Mouse (Mus musculus): Measurements from ENCODE around the gene Akip1. TPM values are rescaled to one million over a fixed set of nuclear protein-coding genes. Genes with fewer than 3 reads are reported as not detected.

The Akip1 gene
- polyA plus RNA-seq, 1 experiment: 30.8 TPM

Other genes with a start within 250 kb of the Akip1 start
- 0.13 and 0.15 TPM in 2 replicates for gene Trim66, start 195.6 kb upstream of the Akip1 start, polyA plus RNA-seq (2012; rRNA removed)
- 735 and 823 TPM in 2 replicates for gene Rpl27a, start 184.5 kb upstream of the Akip1 start, polyA plus RNA-seq (2012; rRNA removed)
- 40.5 and 42.3 TPM in 2 replicates for gene St5, start 85 bp upstream of the Akip1 start, polyA plus RNA-seq (2012; rRNA removed)
- gene BC051019, start 20.2 kb downstream of the Akip1 start, polyA plus RNA-seq (2012; rRNA removed): 14.3 and 18.2 TPM in 2 replicates
- gene Ascl3, start 28.0 kb downstream of the Akip1 start, polyA plus RNA-seq (2012; rRNA removed): 0.15 and 0.17 TPM in 2 replicates
- gene Tmem9b, start 49.2 kb downstream of the Akip1 start, polyA plus RNA-seq (2012; rRNA removed): 44.5 and 52.9 TPM in 2 replicates
- gene Nrip3, start 78.3 kb downstream of the Akip1 start, polyA plus RNA-seq (2012; rRNA removed): 0.18 and 0.43 TPM in 2 replicates
- 7.4 and 16.3 TPM in 2 replicates for gene Scube2, start 162.0 kb downstream of the Akip1 start, polyA plus RNA-seq (2012; rRNA removed)

Measured in urinary bladder, adult 2 months (tissue).